Mouse (Mus musculus): ENCODE measurements at regions not wholly inside any gene's neighbourhood (a gene's known extent, or its start where the extent isn't known, plus 50 kb on each side); places are given as distances from the start of the nearest gene placed in this dataset.

DNA sequence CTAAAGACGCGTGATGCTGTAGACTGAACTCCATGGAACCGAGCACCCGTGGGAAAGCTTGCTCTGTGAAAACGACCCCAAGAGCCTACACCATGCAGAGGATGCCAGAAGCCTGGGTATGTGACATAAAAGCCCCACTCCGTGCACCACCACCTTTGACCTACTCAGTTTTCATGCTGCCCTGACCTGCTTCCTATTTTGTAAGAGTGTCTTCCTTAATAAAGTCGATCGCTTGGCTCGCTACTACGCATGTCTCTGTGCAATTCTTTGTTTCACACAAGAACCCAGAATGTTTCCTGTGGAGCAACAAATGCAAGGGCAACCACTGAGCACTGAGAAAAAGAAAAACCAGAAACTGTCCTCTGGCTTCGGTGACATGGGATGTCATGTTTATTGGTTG lies 60.5 kb downstream of the Sec61b start:
- 79% methylated on average over 11 of the region's 11 CpGs for WGBS
- Histone ChIP-seq H3K36me3 (replicated peaks; ENCODE audit: control insufficient read depth, insufficient read depth, low read depth, low read length) (no peaks in the 10 kb centered on the region), H3K4me1 (ENCODE audit: control insufficient read depth, insufficient read depth, low read length) (no peaks in the 10 kb centered on the region), H3K9ac (replicated peaks; ENCODE audit: low read length) (no peak overlapping the region), H3K4me2 (ENCODE audit: low read depth, low read length) (no peak overlapping the region), H3K4me3 (ENCODE audit: low read depth, low read length) (no peak overlapping the region), H3K9me3 (replicated peaks; ENCODE audit: control insufficient read depth, low read length) (no peaks in the 10 kb centered on the region), H3K27ac (replicated peaks; ENCODE audit: low read depth, low read length) (no peak overlapping the region), H3K27me3 (ENCODE audit: control insufficient read depth, insufficient read depth, low read length) (no peaks in the 10 kb centered on the region)
- no peak for ATAC-seq (replicated peaks; ENCODE audit: insufficient number of reproducible peaks, low FRiP score, low TSS enrichment, low read depth)
- DNase-seq (ENCODE audit: low spot score), result no peak

DNA sequence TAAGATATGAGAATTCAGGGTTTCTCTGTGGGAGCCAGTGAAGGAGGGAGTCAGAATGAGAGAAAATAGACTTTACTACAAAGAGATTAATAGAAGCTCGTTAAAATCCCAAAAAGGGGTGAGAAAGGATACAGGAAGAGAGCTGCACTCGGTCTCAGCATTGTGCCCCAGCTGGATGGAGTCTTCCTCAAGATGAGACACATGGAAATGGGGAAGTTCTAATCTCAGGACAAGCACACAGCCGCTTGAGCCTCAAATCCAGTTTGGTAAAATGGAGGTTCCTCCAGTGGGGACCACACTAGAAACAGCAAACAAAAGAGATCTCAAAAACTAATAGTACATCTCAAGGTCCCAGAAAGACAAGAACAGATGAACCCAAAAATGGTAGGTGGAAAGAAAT lies 93.2 kb downstream of the Sec61b start:
- DNase-seq (ENCODE audit: low spot score) (no peak), ATAC-seq (replicated peaks; ENCODE audit: insufficient number of reproducible peaks, low FRiP score, low TSS enrichment, low read depth) (no peak)
- Histone ChIP-seq H3K27me3 (ENCODE audit: control insufficient read depth, insufficient read depth, low read length) (no peaks in the 10 kb centered on the region), H3K4me3 (ENCODE audit: low read depth, low read length) (no peak overlapping the region), H3K9ac (replicated peaks; ENCODE audit: low read length) (no peak overlapping the region), H3K9me3 (replicated peaks; ENCODE audit: control insufficient read depth, low read length) (no peaks in the 10 kb centered on the region), H3K27ac (replicated peaks; ENCODE audit: low read depth, low read length) (no peak overlapping the region), H3K36me3 (replicated peaks; ENCODE audit: control insufficient read depth, insufficient read depth, low read depth, low read length) (no peaks in the 10 kb centered on the region), H3K4me2 (ENCODE audit: low read depth, low read length) (no peak overlapping the region), H3K4me1 (ENCODE audit: control insufficient read depth, insufficient read depth, low read length) (no peaks in the 10 kb centered on the region)
- 73% methylated on average over 3 of the region's 3 CpGs for WGBS

DNA sequence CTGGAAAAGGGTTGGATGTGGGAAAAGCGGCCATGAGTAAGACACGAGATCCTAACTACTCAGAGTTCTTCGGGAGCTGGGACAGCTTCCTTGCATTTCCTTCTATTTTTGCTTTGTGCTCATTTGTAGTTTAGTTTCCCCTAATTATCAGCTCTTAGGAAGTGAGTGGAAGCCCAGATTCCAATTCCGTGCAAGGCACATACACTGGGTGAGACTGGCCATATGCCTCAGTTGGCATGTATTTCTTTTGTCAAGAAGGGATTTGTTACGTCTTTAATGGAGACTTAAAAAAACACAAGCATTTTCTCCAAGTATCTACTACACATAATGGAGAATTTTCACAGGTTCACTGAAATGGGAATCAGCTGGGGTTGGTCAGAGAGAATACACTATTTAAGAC lies 96.4 kb downstream of the Sec61b start:
- ATAC-seq (replicated peaks; ENCODE audit: insufficient number of reproducible peaks, low FRiP score, low TSS enrichment, low read depth) (no peak), DNase-seq (ENCODE audit: low spot score) (no peak)
- Histone ChIP-seq H3K4me3 (ENCODE audit: low read depth, low read length) (no peak overlapping the region), H3K4me1 (ENCODE audit: control insufficient read depth, insufficient read depth, low read length) (no peaks in the 10 kb centered on the region), H3K27me3 (ENCODE audit: control insufficient read depth, insufficient read depth, low read length) (no peaks in the 10 kb centered on the region), H3K36me3 (replicated peaks; ENCODE audit: control insufficient read depth, insufficient read depth, low read depth, low read length) (no peaks in the 10 kb centered on the region), H3K9me3 (replicated peaks; ENCODE audit: control insufficient read depth, low read length) (no peaks in the 10 kb centered on the region), H3K4me2 (ENCODE audit: low read depth, low read length) (no peak overlapping the region), H3K9ac (replicated peaks; ENCODE audit: low read length) (no peak overlapping the region), H3K27ac (replicated peaks; ENCODE audit: low read depth, low read length) (no peak overlapping the region)
- 88% methylated on average over 5 of the region's 5 CpGs for WGBS

DNA sequence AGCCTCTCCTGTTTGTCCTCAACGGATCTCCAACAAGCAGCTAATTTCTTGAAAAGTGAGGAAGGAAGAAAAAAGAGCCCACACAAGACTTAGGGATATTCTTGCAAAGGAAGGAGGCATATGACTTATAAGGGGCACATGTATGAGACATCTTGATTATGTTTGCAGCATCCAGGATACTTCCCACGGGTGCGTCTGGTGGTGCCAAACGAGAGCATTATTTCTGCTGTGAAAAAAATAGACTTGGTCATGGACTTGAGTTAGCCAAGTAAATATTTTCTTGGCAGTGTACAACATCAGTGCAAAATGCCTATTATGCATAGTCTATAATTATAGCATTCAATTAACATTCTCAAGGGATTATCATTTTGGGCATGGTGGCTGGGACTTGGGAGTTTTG lies 101.6 kb downstream of the Sec61b start:
- H3K36me3 ChIP-seq (replicated peaks; ENCODE audit: control insufficient read depth, insufficient read depth, low read depth, low read length), result no peaks in the 10 kb centered on the region
- ATAC-seq (replicated peaks; ENCODE audit: insufficient number of reproducible peaks, low FRiP score, low TSS enrichment, low read depth) (no peak), DNase-seq (ENCODE audit: low spot score) (no peak)
- H3K4me1 ChIP-seq (ENCODE audit: control insufficient read depth, insufficient read depth, low read length), result no peaks in the 10 kb centered on the region
- H3K9me3 ChIP-seq (replicated peaks; ENCODE audit: control insufficient read depth, low read length), result no peaks in the 10 kb centered on the region
- H3K27ac ChIP-seq (replicated peaks; ENCODE audit: low read depth, low read length), result no peak overlapping the region
- H3K9ac ChIP-seq (replicated peaks; ENCODE audit: low read length), result no peak overlapping the region
- WGBS, result 82% methylated on average over 4 of the region's 4 CpGs
- no peaks in the 10 kb centered on the region for H3K27me3 ChIP-seq (ENCODE audit: control insufficient read depth, insufficient read depth, low read length)
- no peak overlapping the region for H3K4me2 ChIP-seq (ENCODE audit: low read depth, low read length)
- H3K4me3 ChIP-seq (ENCODE audit: low read depth, low read length), result no peak overlapping the region

DNA sequence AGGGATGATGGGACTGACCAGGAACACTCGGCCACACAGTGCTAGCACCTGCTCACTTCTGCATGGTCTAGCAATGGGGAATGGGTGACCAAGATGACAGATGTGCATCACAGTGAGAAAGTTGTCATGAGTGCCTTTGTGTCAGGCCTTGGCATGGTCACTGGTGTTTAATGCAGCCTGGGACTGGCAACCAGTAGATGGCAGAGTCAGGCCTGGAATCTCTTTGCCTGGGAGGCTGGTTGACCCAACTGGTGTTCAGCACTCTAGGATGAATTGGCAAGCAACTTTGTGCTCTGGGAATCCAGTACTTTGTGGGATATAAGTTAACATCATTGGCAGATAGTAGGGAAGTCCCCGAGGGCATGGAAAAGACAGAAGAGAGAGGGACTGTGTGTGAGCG lies 103.0 kb downstream of the Sec61b start:
- Histone ChIP-seq H3K4me2 (ENCODE audit: low read depth, low read length) (no peak overlapping the region), H3K36me3 (replicated peaks; ENCODE audit: control insufficient read depth, insufficient read depth, low read depth, low read length) (no peaks in the 10 kb centered on the region), H3K4me3 (ENCODE audit: low read depth, low read length) (no peak overlapping the region), H3K9ac (replicated peaks; ENCODE audit: low read length) (no peak overlapping the region), H3K9me3 (replicated peaks; ENCODE audit: control insufficient read depth, low read length) (no peaks in the 10 kb centered on the region), H3K27me3 (ENCODE audit: control insufficient read depth, insufficient read depth, low read length) (no peaks in the 10 kb centered on the region), H3K4me1 (ENCODE audit: control insufficient read depth, insufficient read depth, low read length) (no peaks in the 10 kb centered on the region), H3K27ac (replicated peaks; ENCODE audit: low read depth, low read length) (no peak overlapping the region)
- DNase-seq (ENCODE audit: low spot score) (peak; percentile 5), ATAC-seq (replicated peaks; ENCODE audit: insufficient number of reproducible peaks, low FRiP score, low TSS enrichment, low read depth) (no peak)
- WGBS, result 85% methylated on average over 3 of the region's 3 CpGs

DNA sequence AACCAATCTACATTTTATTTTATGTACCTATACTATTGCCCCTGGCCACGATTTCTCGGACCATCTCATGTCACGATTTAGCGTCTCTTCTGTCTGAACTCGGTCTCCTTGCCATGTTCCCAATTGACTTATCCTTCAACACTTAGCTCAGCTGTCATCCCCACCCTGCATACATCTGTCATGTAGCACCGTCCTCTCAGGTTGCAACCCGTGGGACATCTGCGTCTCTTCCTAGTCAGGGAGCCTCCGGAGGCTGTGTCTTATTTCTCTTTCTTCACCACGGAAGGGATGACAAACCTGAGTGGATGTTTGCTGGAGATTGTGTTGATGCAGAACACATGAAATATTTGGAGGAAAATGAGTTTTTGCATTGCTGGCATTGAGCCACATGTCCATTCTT lies 104.2 kb downstream of the Sec61b start:
- Histone ChIP-seq H3K9me3 (replicated peaks; ENCODE audit: control insufficient read depth, low read length) (no peaks in the 10 kb centered on the region), H3K4me2 (ENCODE audit: low read depth, low read length) (no peak overlapping the region), H3K4me3 (ENCODE audit: low read depth, low read length) (no peak overlapping the region), H3K9ac (replicated peaks; ENCODE audit: low read length) (no peak overlapping the region), H3K27me3 (ENCODE audit: control insufficient read depth, insufficient read depth, low read length) (no peaks in the 10 kb centered on the region), H3K36me3 (replicated peaks; ENCODE audit: control insufficient read depth, insufficient read depth, low read depth, low read length) (no peaks in the 10 kb centered on the region), H3K27ac (replicated peaks; ENCODE audit: low read depth, low read length) (no peak overlapping the region), H3K4me1 (ENCODE audit: control insufficient read depth, insufficient read depth, low read length) (no peaks in the 10 kb centered on the region)
- no peak for ATAC-seq (replicated peaks; ENCODE audit: insufficient number of reproducible peaks, low FRiP score, low TSS enrichment, low read depth)
- no peak for DNase-seq (ENCODE audit: low spot score)
- 83% methylated on average over 10 of the region's 10 CpGs for WGBS

DNA sequence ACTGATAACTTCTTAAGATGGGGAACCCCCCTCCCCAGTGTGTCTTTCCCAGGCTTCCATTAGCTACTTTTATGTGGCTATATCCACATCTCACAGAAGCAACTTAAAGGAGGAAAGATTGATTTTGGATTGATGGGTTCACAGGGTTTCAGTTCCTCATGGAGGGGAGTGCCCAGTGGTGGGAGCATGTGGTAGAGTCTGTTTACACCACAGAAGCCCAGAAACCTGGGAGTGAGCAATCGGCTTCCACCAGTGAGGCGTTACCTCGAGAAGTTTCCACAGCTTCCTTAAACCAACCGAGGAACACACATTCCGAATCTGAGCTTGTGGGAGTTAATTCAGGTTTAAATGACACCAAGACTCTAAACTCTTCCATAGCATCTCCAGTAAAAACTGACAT lies 106.1 kb downstream of the Sec61b start:
- no peak overlapping the region for H3K27ac ChIP-seq (replicated peaks; ENCODE audit: low read depth, low read length)
- H3K4me2 ChIP-seq (ENCODE audit: low read depth, low read length), result no peak overlapping the region
- no peaks in the 10 kb centered on the region for H3K27me3 ChIP-seq (ENCODE audit: control insufficient read depth, insufficient read depth, low read length)
- H3K4me1 ChIP-seq (ENCODE audit: control insufficient read depth, insufficient read depth, low read length), result no peaks in the 10 kb centered on the region
- no peaks in the 10 kb centered on the region for H3K36me3 ChIP-seq (replicated peaks; ENCODE audit: control insufficient read depth, insufficient read depth, low read depth, low read length)
- no peak overlapping the region for H3K9ac ChIP-seq (replicated peaks; ENCODE audit: low read length)
- DNase-seq (ENCODE audit: low spot score) (no peak), ATAC-seq (replicated peaks; ENCODE audit: insufficient number of reproducible peaks, low FRiP score, low TSS enrichment, low read depth) (no peak)
- 86% methylated on average over 5 of the region's 5 CpGs for WGBS
- H3K4me3 ChIP-seq (ENCODE audit: low read depth, low read length), result no peak overlapping the region
- H3K9me3 ChIP-seq (replicated peaks; ENCODE audit: control insufficient read depth, low read length), result no peaks in the 10 kb centered on the region

DNA sequence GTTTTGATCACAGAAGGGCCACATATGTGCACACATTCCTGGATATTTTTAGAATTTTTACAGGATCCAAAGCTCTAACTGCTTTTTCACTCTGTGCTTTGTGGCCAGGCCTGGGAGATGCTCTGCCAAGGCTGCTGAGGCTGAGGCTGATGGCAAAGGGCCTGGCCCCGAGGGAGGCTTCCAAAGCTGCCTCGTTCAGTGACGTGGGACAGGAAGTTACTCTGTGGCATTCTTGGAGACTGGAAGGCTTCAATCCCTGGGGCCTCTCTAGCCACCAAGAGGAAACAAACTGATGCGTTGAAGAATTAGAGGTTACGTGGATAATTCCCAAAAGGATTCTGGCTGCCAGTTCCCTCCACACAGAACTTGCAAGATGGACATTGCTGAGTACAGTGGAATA lies 112.8 kb downstream of the Sec61b start:
- H3K27me3 ChIP-seq (ENCODE audit: control insufficient read depth, insufficient read depth, low read length), result no peaks in the 10 kb centered on the region
- WGBS, result 43% methylated on average over 5 of the region's 5 CpGs

More for the DNA sequence above, 112.8 kb downstream of the Sec61b start:
- H3K4me1 ChIP-seq (ENCODE audit: control insufficient read depth, insufficient read depth, low read length), result no peaks in the 10 kb centered on the region
- DNase-seq (ENCODE audit: low spot score) (no peak), ATAC-seq (replicated peaks; ENCODE audit: insufficient number of reproducible peaks, low FRiP score, low TSS enrichment, low read depth) (no peak)
- no peak overlapping the region for H3K4me2 ChIP-seq (ENCODE audit: low read depth, low read length)
- H3K9me3 ChIP-seq (replicated peaks; ENCODE audit: control insufficient read depth, low read length), result no peaks in the 10 kb centered on the region
- no peak overlapping the region for H3K27ac ChIP-seq (replicated peaks; ENCODE audit: low read depth, low read length)
- H3K9ac ChIP-seq (replicated peaks; ENCODE audit: low read length), result no peak overlapping the region
- no peaks in the 10 kb centered on the region for H3K36me3 ChIP-seq (replicated peaks; ENCODE audit: control insufficient read depth, insufficient read depth, low read depth, low read length)
- H3K4me3 ChIP-seq (ENCODE audit: low read depth, low read length), result no peak overlapping the region

Data from embryonic facial prominence, embryonic 11.5 days (tissue).